Mouse (Mus musculus): ENCODE measurements around the gene Gm11172. TPM values are rescaled to one million over a fixed set of nuclear protein-coding genes. Genes with fewer than 3 reads are reported as not detected.
"Not testable (repeated sequence)": the region's sequence is repeated elsewhere in the genome, so short reads cannot be mapped to it uniquely, and the experiment has no call there.

Gm11172 gene
- polyA plus RNA-seq, 1 experiment from 2014 or later, result not detected

GRCm38 (mm10) chr16:10785371-10786231 lies 27.1 kb upstream of the Gm11172 start, which contains the start of gene Socs1:
Socs1 (minus strand) TSS chr16:10785536.
- CTCF ChIA-PET, result interaction anchor here (1.1 to 4.7 kb wide), 11 partner anchors 9 to 160 kb away, joined by 3 to 18 read pairs (median 3); no protein-coding TSS in a partner anchor
- in situ Hi-C loops (cut with MboI; ENCODE audit: low pct_unique_long_range_greater_than_20kb), result loop anchor here (5.0 kb wide), 1 partner anchor 213 kb away; no protein-coding TSS in a partner anchor
- POLR2A ChIA-PET, result interaction anchor here (0.8 to 2.1 kb wide), 3 partner anchors 51 to 60 kb away, joined by 3 to 6 read pairs (median 5); no protein-coding TSS in a partner anchor

GRCm38 (mm10) chr16:10786288-10786687 lies 26.4 kb upstream of the Gm11172 start:
- CTCF ChIA-PET, result interaction anchor here (1.0 to 4.7 kb wide), 12 partner anchors 9 to 160 kb away, joined by 3 to 18 read pairs (median 3); no protein-coding TSS in a partner anchor
- peak; percentile 32 for ATAC-seq
- peak; percentile 51 for DNase-seq (ENCODE audit: low read depth, low spot score)

More at GRCm38 (mm10) chr16:10785371-10786231, 27.1 kb upstream of the Gm11172 start, which contains the start of gene Socs1:
- no peak for TF ChIP-seq CTCF (IDR thresholded peaks at IDR 0.05)
- H3K27me3 ChIP-seq, result no peaks in the 10 kb centered on the region
- peak; percentile 72 for ATAC-seq
- peak; percentile 81 for DNase-seq (ENCODE audit: low read depth, low spot score)

GRCm38 (mm10) chr16:10786782-10787547 lies 25.8 kb upstream of the Gm11172 start:
- no peak for TF ChIP-seq CTCF (IDR thresholded peaks at IDR 0.05)
- DNase-seq (ENCODE audit: low read depth, low spot score) (no peak), ATAC-seq (no peak)
- H3K27me3 ChIP-seq, result no peaks in the 10 kb centered on the region
- CTCF ChIA-PET, result interaction anchor here (0.9 to 4.7 kb wide), 14 partner anchors 8 to 215 kb away, joined by 3 to 18 read pairs (median 3); no protein-coding TSS in a partner anchor
- in situ Hi-C loops (cut with MboI; ENCODE audit: low pct_unique_long_range_greater_than_20kb), result loop anchor here (5.0 kb wide), 1 partner anchor 215 kb away; no protein-coding TSS in a partner anchor
- POLR2A ChIA-PET, result no interaction called here

More at GRCm38 (mm10) chr16:10786288-10786687, 26.4 kb upstream of the Gm11172 start:
- H3K27me3 ChIP-seq, result no peaks in the 10 kb centered on the region
- in situ Hi-C loops (cut with MboI; ENCODE audit: low pct_unique_long_range_greater_than_20kb), result loop anchor here (5.0 kb wide), 1 partner anchor 214 kb away; no protein-coding TSS in a partner anchor
- POLR2A ChIA-PET, result interaction anchor here (1.5 to 2.1 kb wide), 2 partner anchors 50 to 52 kb away, joined by 5 to 6 read pairs; no protein-coding TSS in a partner anchor
- no peak for TF ChIP-seq CTCF (IDR thresholded peaks at IDR 0.05)

GRCm38 (mm10) chr16:10787548-10788058 lies 25.1 kb upstream of the Gm11172 start:
- ChIA-PET CTCF (interaction anchor here (0.8 to 4.7 kb wide), 6 partner anchors 50 to 216 kb away, joined by 3 to 18 read pairs (median 4); no protein-coding TSS in a partner anchor), POLR2A (interaction anchor here (0.6 kb wide), 1 partner anchor 55 kb away, joined by 3 read pairs; no protein-coding TSS in a partner anchor)
- TF ChIP-seq CTCF (IDR thresholded peaks at IDR 0.05), result no peak
- no peak for DNase-seq (ENCODE audit: low read depth, low spot score)
- no peaks in the 10 kb centered on the region for H3K27me3 ChIP-seq
- no peak for ATAC-seq
- in situ Hi-C loops (cut with MboI; ENCODE audit: low pct_unique_long_range_greater_than_20kb), result loop anchor here (5.0 kb wide), 1 partner anchor 215 kb away; no protein-coding TSS in a partner anchor

GRCm38 (mm10) chr16:10788271-10788670 lies 24.4 kb upstream of the Gm11172 start, which contains the start of gene Tnp2:
Tnp2 (minus strand) TSS chr16:10788660.
- ChIA-PET CTCF (interaction anchor here (0.8 to 4.7 kb wide), 4 partner anchors 51 to 216 kb away, joined by 3 to 18 read pairs (median 4); no protein-coding TSS in a partner anchor), POLR2A (interaction anchor here (0.6 kb wide), 1 partner anchor 54 kb away, joined by 3 read pairs; no protein-coding TSS in a partner anchor)
- no peak for TF ChIP-seq CTCF (IDR thresholded peaks at IDR 0.05)
- H3K27me3 ChIP-seq, result no peaks in the 10 kb centered on the region
- DNase-seq (ENCODE audit: low read depth, low spot score) (no peak), ATAC-seq (no peak)
- in situ Hi-C loops (cut with MboI; ENCODE audit: low pct_unique_long_range_greater_than_20kb), result loop anchor here (5.0 kb wide), 1 partner anchor 216 kb away; no protein-coding TSS in a partner anchor

- POLR2A ChIA-PET, result no interaction called here
- ATAC-seq (no peak), DNase-seq (ENCODE audit: low read depth, low spot score) (no peak)
- CTCF ChIA-PET, result interaction anchor here (4.7 kb wide), 1 partner anchor 58 kb away, joined by 18 read pairs; no protein-coding TSS in a partner anchor
- no peak for TF ChIP-seq CTCF (IDR thresholded peaks at IDR 0.05)
- H3K27me3 ChIP-seq, result no peaks in the 10 kb centered on the region
- in situ Hi-C loops (cut with MboI; ENCODE audit: low pct_unique_long_range_greater_than_20kb), result loop anchor here (5.0 kb wide), 1 partner anchor 217 kb away; no protein-coding TSS in a partner anchor
Measured at GRCm38 (mm10) chr16:10788866-10789265, 23.8 kb upstream of the Gm11172 start.

GRCm38 (mm10) chr16:10790702-10791101 lies 22.0 kb upstream of the Gm11172 start, which contains the start of gene Prm3:
Prm3 (minus strand) TSS chr16:10790914.
- no peak for ATAC-seq
- in situ Hi-C loops (cut with MboI; ENCODE audit: low pct_unique_long_range_greater_than_20kb), result loop anchor here (5.0 kb wide), 1 partner anchor 42 kb away; no protein-coding TSS in a partner anchor
- CTCF ChIA-PET, result no interaction called here
- no peaks in the 10 kb centered on the region for H3K27me3 ChIP-seq
- no peak for DNase-seq (ENCODE audit: low read depth, low spot score)
- POLR2A ChIA-PET, result interaction anchor here (0.6 kb wide), 2 partner anchors 48 to 300 kb away, joined by 3 read pairs; no protein-coding TSS in a partner anchor
- TF ChIP-seq CTCF (IDR thresholded peaks at IDR 0.05), result no peak

GRCm38 (mm10) chr16:10796034-10796433 lies 16.7 kb upstream of the Gm11172 start, which contains the start of gene Prm2:
Prm2 (minus strand) TSS chr16:10796134.
- H3K27me3 ChIP-seq, result no peaks in the 10 kb centered on the region
- no peak for ATAC-seq
- POLR2A ChIA-PET, result no interaction called here
- TF ChIP-seq CTCF (IDR thresholded peaks at IDR 0.05), result no peak
- DNase-seq (ENCODE audit: low read depth, low spot score), result no peak
- in situ Hi-C loops (cut with MboI; ENCODE audit: low pct_unique_long_range_greater_than_20kb), result no loop called here
- CTCF ChIA-PET, result interaction anchor here (1.2 kb wide), 1 partner anchor 11 kb away, joined by 4 read pairs; no protein-coding TSS in a partner anchor

GRCm38 (mm10) chr16:10802420-10802819 lies 10.3 kb upstream of the Gm11172 start:
- in situ Hi-C loops (cut with MboI; ENCODE audit: low pct_unique_long_range_greater_than_20kb); H3K27me3 ChIP-seq; DNase-seq (ENCODE audit: low read depth, low spot score); ATAC-seq; POLR2A ChIA-PET: not testable (repeated sequence)
- CTCF ChIA-PET, result interaction anchor here (1.2 kb wide), 1 partner anchor 16 kb away, joined by 3 read pairs; no protein-coding TSS in a partner anchor
